Mouse (Mus musculus) liver, embryonic 16.5 days (tissue): Measurements from ENCODE around the gene Cdh4. TPM values are rescaled to one million over a fixed set of nuclear protein-coding genes. Genes with fewer than 3 reads are reported as not detected.

Experiments used
- ATAC-seq: fragments of 200-750 bp; cut with Nextera tagmentation; 2 replicates; pipeline ENCODE4 v1.8.0; 2017; ENCODE audit warnings: low read depth, mild to moderate bottlenecking, moderate number of reproducible peaks, moderate library complexity
- H3K27ac ChIP-seq: fragments of 300-500 bp; sonication (generic); 2 replicates; pipeline ENCODE4 v1.5.1; 2014; ENCODE audit warnings: mild to moderate bottlenecking, low read length
- H3K27me3 ChIP-seq: fragments of 300-500 bp; sonication (generic); 2 replicates; pipeline ENCODE4 v1.6.1; 2014; ENCODE audit warnings: low read depth, low read length, mixed read lengths; ENCODE audit not compliant: control insufficient read depth, insufficient read depth
- H3K36me3 ChIP-seq: fragments of 300-500 bp; sonication (generic); 2 replicates; pipeline ENCODE4 v1.6.1; 2014; ENCODE audit warnings: mild to moderate bottlenecking; ENCODE audit not compliant: control insufficient read depth, insufficient read depth
- H3K4me1 ChIP-seq: fragments of 300-500 bp; sonication (generic); 2 replicates; pipeline ENCODE4 v1.6.1; 2014; ENCODE audit warnings: low read depth, low read length, mixed read lengths; ENCODE audit not compliant: control insufficient read depth
- H3K4me2 ChIP-seq: fragments of 300-500 bp; sonication (generic); 2 replicates; pipeline ENCODE4 v1.6.1; 2014; ENCODE audit warnings: low read depth, low read length, mixed read lengths
- H3K4me3 ChIP-seq: fragments of 300-500 bp; sonication (generic); 2 replicates; pipeline ENCODE4 v1.5.1; 2014; ENCODE audit warnings: low read depth, mild to moderate bottlenecking, low read length
- H3K9ac ChIP-seq: fragments of 300-500 bp; sonication (generic); 2 replicates; pipeline ENCODE4 v1.6.1; 2014; ENCODE audit warnings: low read depth, low read length
- H3K9me3 ChIP-seq: fragments of 300-500 bp; sonication (generic); replicated peaks from 2 replicates; pipeline ENCODE4 v1.6.1; 2016; ENCODE audit warnings: low read length; ENCODE audit not compliant: control insufficient read depth
- WGBS: fragments of 180-500 bp; shearing (Covaris S2); extraction: QIAGEN DNeasy Blood & Tissue Kit; methylation state at CpG from one replicate; pipeline ENCODE4 v1.1.7; 2014; ENCODE audit not compliant: insufficient replicate concordance; 5-methylcytosine and 5-hydroxymethylcytosine counted together
- polyA plus RNA-seq: library from polyadenylated mRNA; unstranded; fragments of >200 nt; fragmentation: Nextera tagmentation; extraction: Ambion mirVana; gene quantifications from 2 replicates; pipeline ENCODE4 v1.2.1, GENCODE M21; 2015

Cdh4 gene
- polyA plus RNA-seq, 1 experiment from 2014 or later: 0.40 TPM

DNA sequence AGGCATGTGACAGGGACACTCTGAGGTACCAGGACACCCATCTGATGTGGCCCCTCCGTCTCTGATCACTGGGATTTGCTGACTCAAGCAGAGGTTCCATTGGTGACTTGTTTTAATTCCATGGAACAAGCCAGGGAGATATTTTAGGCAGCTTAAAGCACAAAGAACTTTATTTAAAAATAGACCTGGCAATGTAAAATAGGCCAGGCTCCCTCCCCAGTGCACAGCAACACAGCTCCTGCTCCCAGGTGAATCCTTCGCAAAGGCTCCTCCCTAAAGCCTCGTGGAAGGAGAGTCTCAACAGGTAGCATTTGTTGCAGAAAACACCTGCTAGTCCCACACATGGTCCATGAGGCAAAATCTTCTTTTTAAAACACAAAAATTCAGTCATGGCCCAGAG lies 307.2 kb downstream of the Cdh4 start:
- no peak overlapping the region for H3K27ac ChIP-seq
- no peaks in the 10 kb centered on the region for H3K27me3 ChIP-seq
- H3K4me2 ChIP-seq: no peak overlapping the region
- H3K36me3 ChIP-seq: no peaks in the 10 kb centered on the region
- H3K4me1 ChIP-seq: no peaks in the 10 kb centered on the region
- H3K9me3 ChIP-seq: no peaks in the 10 kb centered on the region
- no peak for ATAC-seq
- WGBS: 44% methylated on average over 3 of the region's 3 CpGs
- no peak overlapping the region for H3K4me3 ChIP-seq
- no peak overlapping the region for H3K9ac ChIP-seq

DNA sequence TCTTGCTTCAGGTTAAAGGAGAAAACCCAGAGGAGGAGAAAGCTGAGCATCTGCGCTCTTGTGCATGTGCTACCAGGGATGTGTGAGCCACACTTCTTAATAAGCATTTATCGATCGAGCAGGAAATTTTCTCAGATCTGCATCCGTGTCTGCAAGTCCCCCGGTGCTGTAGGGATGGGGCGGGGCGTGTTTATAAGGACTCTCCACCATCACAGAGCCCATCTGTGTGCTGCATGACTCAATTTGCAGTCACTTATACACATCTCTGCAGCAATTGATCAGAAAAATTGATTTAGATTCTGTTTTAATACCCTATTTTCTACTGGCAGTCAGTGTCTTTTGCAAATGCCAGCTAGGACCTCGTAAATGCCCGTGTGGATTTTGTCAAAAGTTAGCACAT lies 311.6 kb downstream of the Cdh4 start:
- ATAC-seq: no peak
- H3K27me3 ChIP-seq: no peaks in the 10 kb centered on the region

DNA sequence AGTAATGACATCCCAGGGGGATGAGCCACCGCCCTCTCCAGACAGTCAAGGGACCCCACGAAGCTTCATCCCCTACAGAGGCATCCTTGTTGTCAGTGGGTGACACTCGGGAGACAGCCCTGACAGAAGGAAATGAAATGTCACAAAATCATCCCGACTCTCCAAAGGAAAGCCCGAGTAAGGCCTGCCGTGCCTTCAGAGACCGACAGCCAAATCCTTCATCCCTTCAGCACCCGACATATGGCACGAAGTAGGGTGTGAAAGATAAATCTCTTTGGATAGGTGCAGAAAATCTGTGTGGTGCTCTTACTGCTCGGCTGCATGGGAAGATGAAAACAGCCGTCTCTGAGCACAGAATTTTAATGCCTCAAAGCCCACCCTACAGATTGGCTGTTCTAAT lies 312.5 kb downstream of the Cdh4 start:
- H3K4me3 ChIP-seq: no peak overlapping the region
- no peak overlapping the region for H3K4me2 ChIP-seq
- no peaks in the 10 kb centered on the region for H3K4me1 ChIP-seq
- ATAC-seq: no peak
- 58% methylated on average over 11 of the region's 11 CpGs for WGBS
- no peak overlapping the region for H3K27ac ChIP-seq
- no peaks in the 10 kb centered on the region for H3K27me3 ChIP-seq
- H3K9ac ChIP-seq: no peak overlapping the region
- H3K9me3 ChIP-seq: no peaks in the 10 kb centered on the region
- no peaks in the 10 kb centered on the region for H3K36me3 ChIP-seq

More for the DNA sequence above, 311.6 kb downstream of the Cdh4 start:
- no peak overlapping the region for H3K4me2 ChIP-seq
- H3K9ac ChIP-seq: no peak overlapping the region
- no peak overlapping the region for H3K4me3 ChIP-seq
- no peak overlapping the region for H3K27ac ChIP-seq
- no peaks in the 10 kb centered on the region for H3K9me3 ChIP-seq
- WGBS: 74% methylated on average over 9 of the region's 9 CpGs
- no peaks in the 10 kb centered on the region for H3K36me3 ChIP-seq
- no peaks in the 10 kb centered on the region for H3K4me1 ChIP-seq

DNA sequence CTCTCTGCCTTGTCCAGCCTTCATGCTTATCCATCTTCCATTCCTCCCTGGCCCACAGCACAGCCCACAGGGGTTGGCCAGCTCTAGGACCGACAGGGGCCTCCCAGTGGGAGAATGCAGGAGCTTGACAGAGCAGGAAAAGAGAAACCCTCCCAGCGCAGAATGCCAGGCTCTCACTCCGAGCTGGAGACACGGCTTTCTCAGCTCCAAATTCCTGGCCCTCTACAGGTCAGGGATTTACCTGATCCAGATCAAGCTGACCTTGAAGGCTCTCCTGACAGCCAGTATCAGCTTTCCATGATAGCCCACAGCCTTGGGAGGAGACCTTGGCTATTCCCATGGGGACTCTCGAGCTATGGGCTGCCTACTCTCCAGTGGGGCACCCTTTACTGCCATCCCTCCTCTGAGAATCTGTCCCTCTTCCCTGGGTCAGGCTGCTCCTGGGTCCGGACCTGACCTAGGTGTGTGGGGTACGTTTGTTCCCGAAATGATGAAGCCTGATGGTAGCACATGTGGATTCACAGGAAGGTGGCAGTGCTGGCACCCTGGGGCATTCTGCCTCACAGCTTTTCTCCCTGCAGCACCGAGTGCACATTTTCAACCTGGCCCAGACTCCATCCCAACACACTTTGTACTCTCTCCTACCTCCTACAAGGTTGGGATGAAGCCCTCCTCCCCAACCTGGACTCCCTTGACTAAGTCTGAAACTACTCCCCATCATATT lies 319.6 kb downstream of the Cdh4 start:
- Histone ChIP-seq H3K27me3 (peaks cover 6% of the 10 kb centered on the region; the same call in 1 of the 2 replicates), H3K9ac (no peak overlapping the region), H3K4me2 (no peak overlapping the region), H3K36me3 (no peaks in the 10 kb centered on the region), H3K9me3 (no peaks in the 10 kb centered on the region), H3K27ac (no peak overlapping the region), H3K4me1 (no peaks in the 10 kb centered on the region), H3K4me3 (no peak overlapping the region)
- 44% methylated on average over 9 of the region's 9 CpGs for WGBS
- ATAC-seq: no peak

DNA sequence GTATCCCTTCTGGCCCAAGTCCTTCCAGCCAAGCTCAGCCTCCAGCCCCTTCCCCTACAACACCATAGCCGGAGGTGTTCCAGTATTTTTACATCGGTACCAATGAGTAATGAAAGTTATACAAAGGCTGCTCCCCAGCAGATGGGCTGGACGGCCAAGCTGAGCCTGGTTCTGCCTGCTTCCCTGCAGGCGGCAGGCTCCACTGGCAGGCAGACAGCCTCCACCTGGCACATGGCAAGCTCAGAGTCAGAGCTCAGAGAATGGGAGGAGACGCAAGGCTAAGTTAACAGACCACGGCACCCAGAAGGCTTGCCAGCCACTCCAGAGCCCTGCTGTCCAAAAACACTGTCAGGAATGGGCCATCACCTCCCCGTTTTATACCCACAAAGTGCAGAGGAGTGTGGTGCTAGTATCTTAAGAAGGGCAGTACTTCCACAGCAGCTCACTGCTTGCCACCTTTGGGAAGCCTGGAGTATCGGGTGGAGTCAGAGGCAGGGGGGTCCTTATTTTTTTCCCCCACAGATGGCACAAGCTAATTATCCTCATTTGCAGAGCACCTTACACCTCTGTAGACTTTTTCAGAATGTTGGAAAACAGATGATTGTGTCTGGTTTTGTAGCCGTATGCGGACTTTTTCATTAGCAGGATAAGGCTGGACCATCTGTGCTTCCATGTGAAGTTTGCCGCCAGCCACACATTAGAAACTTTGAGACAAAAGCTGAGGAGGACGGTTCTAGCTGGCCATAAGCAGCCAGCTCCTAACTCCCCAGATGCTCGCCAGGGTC lies 320.5 kb downstream of the Cdh4 start:
- no peak overlapping the region for H3K4me3 ChIP-seq
- ATAC-seq: no peak
- no peaks in the 10 kb centered on the region for H3K9me3 ChIP-seq
- H3K27me3 ChIP-seq: peaks cover 6% of the 10 kb centered on the region; the same call in 1 of the 2 replicates
- H3K27ac ChIP-seq: no peak overlapping the region
- WGBS: 62% methylated on average over 13 of the region's 13 CpGs
- H3K36me3 ChIP-seq: no peaks in the 10 kb centered on the region
- no peak overlapping the region for H3K9ac ChIP-seq
- no peak overlapping the region for H3K4me2 ChIP-seq
- H3K4me1 ChIP-seq: no peaks in the 10 kb centered on the region

DNA sequence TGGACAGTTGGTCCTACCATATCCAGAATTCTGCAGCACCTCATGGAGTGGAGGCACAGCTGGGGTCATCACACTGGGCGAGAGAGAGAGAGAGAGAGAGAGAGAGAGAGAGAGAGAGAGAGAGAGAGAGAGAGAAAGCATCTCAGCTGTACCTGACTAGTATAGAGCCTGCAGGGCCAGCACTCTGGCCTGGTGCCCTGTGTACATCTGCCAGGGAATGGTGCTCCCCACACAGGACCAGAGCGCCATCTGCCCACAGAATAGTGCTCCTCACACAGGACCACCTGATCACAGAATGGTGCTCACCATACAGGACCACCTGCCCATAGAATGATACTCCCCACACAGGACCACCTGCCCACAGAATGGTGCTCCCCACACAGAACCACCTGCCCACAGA lies 322.2 kb downstream of the Cdh4 start:
- WGBS: 59% methylated on average over 2 of the region's 2 CpGs

DNA sequence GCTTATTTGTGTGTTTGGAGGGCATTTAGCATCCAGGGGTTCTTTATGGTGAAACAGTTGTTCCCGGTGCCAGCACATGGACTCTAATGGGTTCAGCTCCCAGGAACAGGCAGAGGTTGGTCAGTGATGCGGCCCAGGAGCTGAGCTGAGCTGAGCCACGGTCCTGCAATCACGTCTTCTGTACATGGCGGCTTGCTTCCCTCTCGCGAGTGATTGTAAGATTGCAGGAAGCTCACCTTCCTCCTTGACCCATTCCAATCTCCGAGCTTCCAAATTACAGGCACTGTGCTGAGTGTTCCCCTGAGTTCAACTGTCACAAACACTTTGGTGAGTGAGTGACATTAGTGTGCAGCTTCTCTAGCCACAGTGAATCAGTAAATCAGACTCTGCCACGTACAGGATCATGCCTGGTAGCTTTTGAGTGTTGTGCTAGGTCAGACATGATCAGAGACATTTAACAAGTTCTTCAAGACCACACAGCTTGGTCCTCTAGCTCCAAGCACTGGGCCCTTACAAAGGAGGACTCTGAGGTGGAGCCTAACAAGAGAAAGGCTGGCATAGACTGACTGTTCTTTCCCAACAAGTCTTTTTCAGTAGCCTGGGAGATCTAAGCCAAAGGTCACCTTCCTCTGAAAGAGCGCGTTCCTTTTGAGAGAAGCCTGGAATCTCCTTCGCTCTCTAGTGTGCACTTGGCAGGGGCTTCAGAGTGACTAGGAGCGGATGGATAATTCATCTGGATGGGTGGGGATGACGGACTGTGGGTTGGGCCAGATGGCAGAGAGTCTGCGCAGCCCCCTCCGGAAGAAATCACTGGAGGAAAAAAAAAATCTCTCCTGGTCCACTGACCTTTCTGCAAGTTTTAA lies 324.7 kb downstream of the Cdh4 start:
- Histone ChIP-seq H3K4me2 (no peak overlapping the region), H3K4me3 (no peak overlapping the region), H3K27ac (no peak overlapping the region), H3K27me3 (peaks cover 8% of the 10 kb centered on the region; the same call in 1 of the 2 replicates), H3K36me3 (no peaks in the 10 kb centered on the region), H3K9ac (no peak overlapping the region), H3K9me3 (no peaks in the 10 kb centered on the region), H3K4me1 (no peaks in the 10 kb centered on the region)
- WGBS: 23% methylated on average over 16 of the region's 16 CpGs
- ATAC-seq: no peak

More for the DNA sequence above, 322.2 kb downstream of the Cdh4 start:
- peaks cover 8% of the 10 kb centered on the region; the same call in 1 of the 2 replicates for H3K27me3 ChIP-seq
- no peak overlapping the region for H3K27ac ChIP-seq
- H3K9ac ChIP-seq: no peak overlapping the region
- H3K9me3 ChIP-seq: no peaks in the 10 kb centered on the region
- H3K4me1 ChIP-seq: no peaks in the 10 kb centered on the region
- no peaks in the 10 kb centered on the region for H3K36me3 ChIP-seq
- H3K4me2 ChIP-seq: no peak overlapping the region
- no peak overlapping the region for H3K4me3 ChIP-seq
- no peak for ATAC-seq

DNA sequence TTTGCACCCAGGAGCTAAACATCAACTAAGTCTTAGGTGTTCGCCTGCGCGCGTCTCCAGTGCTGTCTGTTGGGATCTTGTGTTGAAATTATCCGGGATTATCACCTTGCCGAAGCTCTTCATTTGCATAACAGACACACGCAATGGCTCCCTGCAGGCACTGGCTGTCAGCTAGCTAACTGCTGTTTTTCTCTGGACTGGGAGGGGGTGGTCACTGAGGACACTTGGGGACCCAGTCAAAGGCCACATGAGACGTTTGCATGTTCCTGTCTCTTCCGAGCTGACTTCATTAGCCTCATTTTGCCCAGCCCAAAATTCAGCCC lies 325.3 kb downstream of the Cdh4 start:
- 9% methylated on average over 9 of the region's 9 CpGs for WGBS
- Histone ChIP-seq H3K27me3 (peaks cover 8% of the 10 kb centered on the region; the same call in 1 of the 2 replicates), H3K4me3 (no peak overlapping the region), H3K4me2 (no peak overlapping the region), H3K27ac (no peak overlapping the region), H3K9ac (no peak overlapping the region), H3K9me3 (no peaks in the 10 kb centered on the region), H3K4me1 (no peaks in the 10 kb centered on the region), H3K36me3 (no peaks in the 10 kb centered on the region)
- ATAC-seq: no peak
